Mouse (Mus musculus): ENCODE results near the gene Gdpd1.

Gene Gdpd1

GRCm38 (mm10) chr11:86992461-86992988 is 81.3 kb downstream of the Gdpd1 start:
- DNase-seq (ENCODE audit: extremely low spot score): peak; percentile 17

DNA sequence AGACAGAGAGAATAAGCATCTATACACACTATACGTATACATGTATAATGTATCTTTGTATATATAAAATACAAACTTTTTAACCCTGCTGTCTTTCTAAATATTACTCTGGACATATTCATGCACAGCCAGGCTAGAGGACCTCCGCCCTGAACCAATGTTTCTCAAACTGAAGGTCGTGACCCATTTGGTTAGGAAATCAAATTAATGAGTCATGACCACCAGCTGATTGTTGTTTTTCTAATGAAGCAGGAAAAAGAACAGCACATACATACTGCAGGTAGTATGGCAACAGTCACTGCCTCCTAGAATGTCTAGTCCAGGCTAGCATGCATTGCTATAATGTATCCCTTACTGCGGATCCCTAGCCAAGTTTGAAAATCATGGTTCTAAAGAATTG is 82.6 kb downstream of the Gdpd1 start:
- DNase-seq (ENCODE audit: extremely low spot score): no peak

DNA sequence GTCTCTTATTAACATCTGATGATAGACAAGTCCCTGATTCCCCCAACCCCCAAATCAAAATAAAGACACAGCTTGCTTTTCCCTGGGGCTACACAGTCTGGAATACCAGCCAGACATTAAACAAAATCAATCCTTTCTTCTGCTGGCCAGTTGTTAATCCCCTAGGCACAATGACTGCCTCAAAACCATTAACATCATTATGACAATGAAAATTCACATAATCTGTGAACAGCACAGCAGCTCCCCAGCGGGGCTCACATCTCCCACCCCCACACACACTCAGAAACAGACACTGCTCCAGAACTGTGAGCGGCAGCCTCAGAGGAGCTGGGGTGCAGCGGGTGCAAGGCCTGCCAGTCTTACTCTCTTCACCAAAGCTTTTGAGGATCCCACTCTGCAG is 83.6 kb downstream of the Gdpd1 start:
- DNase-seq (ENCODE audit: extremely low spot score): no peak

- DNase-seq (ENCODE audit: extremely low spot score): no peak
These were observed 88.9 kb downstream of the Gdpd1 start for GRCm38 (mm10) chr11:86984990-86985389.

Measured in embryo, embryonic 9.5 days (tissue).